Mouse (Mus musculus): ENCODE data around the gene Trp53rka. TPM values are rescaled to one million over a fixed set of nuclear protein-coding genes. Genes with fewer than 3 reads are reported as not detected.
A peak's percentile ranks its signal among the peaks of the same experiment; 100 is the strongest.

Trp53rka gene
- polyA plus RNA-seq, 1 experiment from 2014 or later = 10.8 TPM

- Histone ChIP-seq H3K4me3 (ENCODE audit: low read depth, low read length) (no peak overlapping the region), H3K9ac (ENCODE audit: low read depth, low read length) (no peak overlapping the region), H3K4me1 (replicated peaks; ENCODE audit: control insufficient read depth, insufficient read depth, low read length) (no peaks in the 10 kb centered on the region), H3K9me3 (ENCODE audit: control insufficient read depth) (no peaks in the 10 kb centered on the region), H3K27ac (ENCODE audit: low read depth, low read length) (no peak overlapping the region), H3K36me3 (ENCODE audit: control insufficient read depth, insufficient read depth) (peaks cover 12% of the 10 kb centered on the region), H3K27me3 (replicated peaks; ENCODE audit: control insufficient read depth, insufficient read depth, low read length) (no peaks in the 10 kb centered on the region), H3K4me2 (replicated peaks; ENCODE audit: low read depth) (no peak overlapping the region)
- peak; percentile 94 for TF ChIP-seq CTCF (IDR thresholded peaks at IDR 0.05; ENCODE audit: low read depth)
- 20% methylated on average over 8 of the region's 8 CpGs for WGBS
- ATAC-seq = 0 out of 2 replicates have a peak, but pooled peaks have one; percentile 48
These were observed 6.1 kb downstream of the Trp53rka start for GRCm38 (mm10) chr2:165486881-165487535.

GRCm38 (mm10) chr2:165486401-165486800 is 6.7 kb downstream of the Trp53rka start:
- no peaks in the 10 kb centered on the region for H3K4me1 ChIP-seq (replicated peaks; ENCODE audit: control insufficient read depth, insufficient read depth, low read length)
- H3K27ac ChIP-seq (ENCODE audit: low read depth, low read length) = no peak overlapping the region
- TF ChIP-seq CTCF (IDR thresholded peaks at IDR 0.05; ENCODE audit: low read depth) = no peak
- no peak for ATAC-seq
- 83% methylated on average over 5 of the region's 5 CpGs for WGBS
- no peaks in the 10 kb centered on the region for H3K9me3 ChIP-seq (ENCODE audit: control insufficient read depth)
- H3K4me3 ChIP-seq (ENCODE audit: low read depth, low read length) = no peak overlapping the region
- H3K9ac ChIP-seq (ENCODE audit: low read depth, low read length) = no peak overlapping the region
- H3K27me3 ChIP-seq (replicated peaks; ENCODE audit: control insufficient read depth, insufficient read depth, low read length) = no peaks in the 10 kb centered on the region
- H3K4me2 ChIP-seq (replicated peaks; ENCODE audit: low read depth) = no peak overlapping the region
- peaks cover 12% of the 10 kb centered on the region for H3K36me3 ChIP-seq (ENCODE audit: control insufficient read depth, insufficient read depth)

- TF ChIP-seq CTCF (IDR thresholded peaks at IDR 0.05; ENCODE audit: low read depth) = no peak
- Histone ChIP-seq H3K27me3 (replicated peaks; ENCODE audit: control insufficient read depth, insufficient read depth, low read length) (no peaks in the 10 kb centered on the region), H3K4me1 (replicated peaks; ENCODE audit: control insufficient read depth, insufficient read depth, low read length) (no peaks in the 10 kb centered on the region), H3K4me3 (ENCODE audit: low read depth, low read length) (no peak overlapping the region), H3K36me3 (ENCODE audit: control insufficient read depth, insufficient read depth) (peaks cover 11% of the 10 kb centered on the region), H3K9me3 (ENCODE audit: control insufficient read depth) (no peaks in the 10 kb centered on the region), H3K4me2 (replicated peaks; ENCODE audit: low read depth) (no peak overlapping the region), H3K27ac (ENCODE audit: low read depth, low read length) (no peak overlapping the region), H3K9ac (ENCODE audit: low read depth, low read length) (no peak overlapping the region)
- ATAC-seq = no peak
- WGBS = 68% methylated on average over 3 of the region's 3 CpGs
These were observed 7.3 kb downstream of the Trp53rka start for GRCm38 (mm10) chr2:165485826-165486225.

DNA sequence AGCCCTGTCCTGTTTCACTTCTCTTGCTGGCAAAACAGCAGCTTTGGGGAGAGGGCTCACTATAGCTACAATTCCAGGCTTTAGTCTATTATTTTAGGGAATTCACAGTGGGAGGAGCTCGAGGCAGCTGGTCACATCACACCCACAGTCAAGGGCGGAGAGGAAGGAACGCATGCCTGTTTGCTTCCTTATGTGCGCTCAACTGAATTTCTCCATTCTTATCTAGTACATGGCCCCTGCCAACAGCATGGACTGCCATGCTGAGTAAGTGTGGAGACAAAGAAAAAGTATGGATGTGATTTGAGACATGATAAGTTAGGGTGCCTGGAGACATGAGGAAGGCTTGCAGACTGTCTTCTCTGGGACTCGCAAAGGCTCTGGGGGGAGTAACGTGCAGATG is 9.0 kb downstream of the Trp53rka start:
- no peak overlapping the region for H3K4me2 ChIP-seq (replicated peaks; ENCODE audit: low read depth)
- no peak for ATAC-seq
- no peaks in the 10 kb centered on the region for H3K4me1 ChIP-seq (replicated peaks; ENCODE audit: control insufficient read depth, insufficient read depth, low read length)
- H3K27me3 ChIP-seq (replicated peaks; ENCODE audit: control insufficient read depth, insufficient read depth, low read length) = no peaks in the 10 kb centered on the region
- H3K27ac ChIP-seq (ENCODE audit: low read depth, low read length) = no peak overlapping the region
- H3K36me3 ChIP-seq (ENCODE audit: control insufficient read depth, insufficient read depth) = no peaks in the 10 kb centered on the region
- TF ChIP-seq CTCF (IDR thresholded peaks at IDR 0.05; ENCODE audit: low read depth) = no peak
- 44% methylated on average over 6 of the region's 6 CpGs for WGBS
- no peak overlapping the region for H3K4me3 ChIP-seq (ENCODE audit: low read depth, low read length)
- H3K9ac ChIP-seq (ENCODE audit: low read depth, low read length) = no peak overlapping the region
- no peaks in the 10 kb centered on the region for H3K9me3 ChIP-seq (ENCODE audit: control insufficient read depth)

DNA sequence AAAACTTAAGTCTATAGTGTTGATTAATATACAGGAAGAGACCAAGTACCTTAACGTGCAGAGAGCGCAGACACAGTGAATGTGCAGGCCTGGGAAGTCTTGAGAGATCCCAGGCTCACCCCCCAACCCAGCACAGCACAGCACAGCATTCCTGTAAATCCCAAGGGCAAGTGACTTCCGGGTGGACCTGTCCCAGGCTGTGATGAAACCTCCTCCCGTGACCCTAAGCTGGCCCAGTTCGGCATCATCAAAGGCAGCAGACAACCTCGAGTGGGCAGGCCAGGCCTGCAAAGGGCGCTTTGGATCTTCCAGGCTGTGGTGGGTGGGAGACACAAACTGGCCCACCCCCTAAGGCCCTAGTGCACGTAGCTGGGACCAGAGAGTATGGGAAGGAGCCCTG is 11.1 kb downstream of the Trp53rka start:
- Histone ChIP-seq H3K9ac (ENCODE audit: low read depth, low read length) (no peak overlapping the region), H3K27ac (ENCODE audit: low read depth, low read length) (no peak overlapping the region), H3K36me3 (ENCODE audit: control insufficient read depth, insufficient read depth) (no peaks in the 10 kb centered on the region), H3K27me3 (replicated peaks; ENCODE audit: control insufficient read depth, insufficient read depth, low read length) (no peaks in the 10 kb centered on the region), H3K4me1 (replicated peaks; ENCODE audit: control insufficient read depth, insufficient read depth, low read length) (no peaks in the 10 kb centered on the region), H3K9me3 (ENCODE audit: control insufficient read depth) (no peaks in the 10 kb centered on the region), H3K4me3 (ENCODE audit: low read depth, low read length) (no peak overlapping the region), H3K4me2 (replicated peaks; ENCODE audit: low read depth) (no peak overlapping the region)
- no peak for TF ChIP-seq CTCF (IDR thresholded peaks at IDR 0.05; ENCODE audit: low read depth)
- no peak for ATAC-seq
- WGBS = 57% methylated on average over 8 of the region's 8 CpGs

- TF ChIP-seq CTCF (IDR thresholded peaks at IDR 0.05; ENCODE audit: low read depth) = no peak
- H3K36me3 ChIP-seq (ENCODE audit: control insufficient read depth, insufficient read depth) = no peaks in the 10 kb centered on the region
- H3K27me3 ChIP-seq (replicated peaks; ENCODE audit: control insufficient read depth, insufficient read depth, low read length) = peaks cover 16% of the 10 kb centered on the region
- H3K27ac ChIP-seq (ENCODE audit: low read depth, low read length) = no peak overlapping the region
- no peak for ATAC-seq
- WGBS = 59% methylated on average over 5 of the region's 5 CpGs
- H3K9ac ChIP-seq (ENCODE audit: low read depth, low read length) = no peak overlapping the region
- H3K4me2 ChIP-seq (replicated peaks; ENCODE audit: low read depth) = no peak overlapping the region
- H3K4me1 ChIP-seq (replicated peaks; ENCODE audit: control insufficient read depth, insufficient read depth, low read length) = no peaks in the 10 kb centered on the region
- no peaks in the 10 kb centered on the region for H3K9me3 ChIP-seq (ENCODE audit: control insufficient read depth)
- no peak overlapping the region for H3K4me3 ChIP-seq (ENCODE audit: low read depth, low read length)
These were observed 17.3 kb downstream of the Trp53rka start for GRCm38 (mm10) chr2:165475850-165476249.

All from intestine, postnatal 0 days (tissue).